Comparison of ENCODE assay signal across 9 mouse cellular contexts in the genomic region with DNA sequence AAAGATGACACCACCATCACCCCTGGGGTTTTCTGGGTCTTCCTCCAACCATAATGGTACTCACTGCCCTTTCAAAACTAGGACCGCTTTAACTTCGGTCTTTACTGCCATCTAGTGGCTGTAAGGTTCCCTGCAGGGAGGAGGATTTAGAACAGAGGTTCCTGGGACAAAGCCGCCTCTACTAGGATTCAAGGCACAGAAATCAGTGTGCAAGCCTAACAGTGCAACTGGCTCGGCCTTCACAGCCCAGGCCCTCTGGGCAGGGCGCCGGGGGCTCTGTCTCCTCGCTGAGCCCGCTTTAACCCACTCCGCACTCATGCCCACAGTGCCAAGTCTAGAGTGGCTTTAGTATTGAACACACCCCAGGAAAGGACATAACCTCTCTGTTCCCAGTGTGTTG. TPM values are rescaled to one million over a fixed set of nuclear protein-coding genes. Genes with fewer than 3 reads are reported as not detected.
A peak's percentile ranks its signal among the peaks of the same experiment; 100 is the strongest.
DNase-seq lines count a peak whose midpoint lies in the region; ATAC-seq and TF ChIP-seq lines count a peak whose summit lies in the region.
"Had no signal": no experiment of that assay in that cellular context is flagged by ENCODE, and none has a peak within 500 bp of the region (broad histone marks: within the 10 kb centered on the region; RNA-seq: fewer than 3 reads in every experiment).

No protein-coding gene starts in this region.

- H3K4me3 ChIP-seq in cortical plate, adult 2 months (ENCODE audit: insufficient read depth, low read length) = no peak overlapping the region
- no peak overlapping the region for H3K4me3 ChIP-seq in kidney, embryonic 16.5 days (ENCODE audit: low read length)
- H3K4me3 ChIP-seq in liver, postnatal 0 days (ENCODE audit: low read depth, low read length) = no peak overlapping the region
- no peak overlapping the region for H3K4me3 ChIP-seq in neural tube, embryonic 15.5 days (replicated peaks)
- H3K4me3 ChIP-seq: erythroblast, embryonic 14.5 days had no signal

- TF ChIP-seq POLR2A in cortical plate, adult 2 months (IDR thresholded peaks at IDR 0.05; ENCODE audit: extremely low read depth, insufficient read depth, low read length) = no peak

- TF ChIP-seq CTCF in cortical plate, adult 2 months (IDR thresholded peaks at IDR 0.05; ENCODE audit: extremely low read depth, insufficient read depth, low read length) = peak; percentile 86
- TF ChIP-seq CTCF in liver, postnatal 0 days (IDR thresholded peaks at IDR 0.05; ENCODE audit: low read depth) = peak; percentile 89

- ATAC-seq in granulocyte monocyte progenitor cell, adult 5-6 weeks (replicated peaks; ENCODE audit: poor library complexity, severe bottlenecking) = peak; percentile 50
- ATAC-seq in kidney, embryonic 16.5 days (ENCODE audit: low FRiP score, low TSS enrichment) = peak; percentile 56; the same call in 1 of the 2 replicates
- peak; percentile 16; the same call in 1 of the 2 replicates for ATAC-seq in liver, postnatal 0 days
- peak; percentile 79 for ATAC-seq in neural tube, embryonic 15.5 days (ENCODE audit: low FRiP score)

- H3K9me3 ChIP-seq in kidney, embryonic 16.5 days (ENCODE audit: low read length) = no peaks in the 10 kb centered on the region
- no peaks in the 10 kb centered on the region for H3K9me3 ChIP-seq in liver, postnatal 0 days (ENCODE audit: low read length)
- no peaks in the 10 kb centered on the region for H3K9me3 ChIP-seq in neural tube, embryonic 15.5 days (replicated peaks)

- 0 out of 2 replicates have a peak, but pooled peaks cover 2% of the 10 kb centered on the region for H3K4me1 ChIP-seq in cortical plate, adult 2 months (ENCODE audit: control insufficient read depth, insufficient read depth, low read length)
- peaks cover 4% of the 10 kb centered on the region; the same call in 1 of the 2 replicates for H3K4me1 ChIP-seq in kidney, embryonic 16.5 days (ENCODE audit: insufficient read depth, low read length)
- no peaks in the 10 kb centered on the region for H3K4me1 ChIP-seq in liver, postnatal 0 days (ENCODE audit: insufficient read depth)
- H3K4me1 ChIP-seq in neural tube, embryonic 15.5 days = peaks cover 27% of the 10 kb centered on the region

- H3K9ac ChIP-seq in kidney, embryonic 16.5 days (replicated peaks; ENCODE audit: low read length) = no peak overlapping the region
- H3K9ac ChIP-seq in liver, postnatal 0 days (replicated peaks) = no peak overlapping the region
- H3K9ac ChIP-seq in neural tube, embryonic 15.5 days (replicated peaks) = no peak overlapping the region

- TF ChIP-seq EP300 in liver, postnatal 0 days (IDR thresholded peaks at IDR 0.05; ENCODE audit: low read depth) = no peak

- H3K4me2 ChIP-seq in kidney, embryonic 16.5 days (replicated peaks; ENCODE audit: low read depth, low read length) = no peak overlapping the region
- H3K4me2 ChIP-seq in liver, postnatal 0 days (ENCODE audit: low read depth, low read length) = no peak overlapping the region
- H3K4me2 ChIP-seq in neural tube, embryonic 15.5 days = peak overlapping the region; percentile 13; the same call in 1 of the 2 replicates

- 14% methylated on average over 9 of the region's 9 CpGs for WGBS in kidney, embryonic 16.5 days
- 14% methylated on average over 9 of the region's 9 CpGs for WGBS in liver, postnatal 0 days (ENCODE audit: insufficient replicate concordance)
- 9% methylated on average over 9 of the region's 9 CpGs for WGBS in neural tube, embryonic 15.5 days

- H3K36me3 ChIP-seq in kidney, embryonic 16.5 days (ENCODE audit: insufficient read depth, low read length) = no peaks in the 10 kb centered on the region
- no peaks in the 10 kb centered on the region for H3K36me3 ChIP-seq in liver, postnatal 0 days (replicated peaks; ENCODE audit: insufficient read depth, low read length)
- H3K36me3 ChIP-seq in neural tube, embryonic 15.5 days = no peaks in the 10 kb centered on the region

- no peaks in the 10 kb centered on the region; the same call in 1 of the 2 replicates for H3K27me3 ChIP-seq in kidney, embryonic 16.5 days (ENCODE audit: insufficient read depth, low read length)
- no peaks in the 10 kb centered on the region for H3K27me3 ChIP-seq in liver, postnatal 0 days (ENCODE audit: insufficient read depth, low read length)
- H3K27me3 ChIP-seq in neural tube, embryonic 15.5 days (replicated peaks) = no peaks in the 10 kb centered on the region; the same call in none of the 2 replicates

- no peak overlapping the region for H3K27ac ChIP-seq in cortical plate, adult 2 months (ENCODE audit: insufficient read depth, low read length)
- no peak overlapping the region for H3K27ac ChIP-seq in kidney, embryonic 16.5 days (ENCODE audit: low read length)
- H3K27ac ChIP-seq in liver, postnatal 0 days (ENCODE audit: low read depth) = no peak overlapping the region
- H3K27ac ChIP-seq in neural tube, embryonic 15.5 days (replicated peaks) = no peak overlapping the region; the same call in 1 of the 2 replicates

- DNase-seq in A20 (ENCODE audit: low read depth, low spot score) (peak; percentile 74), adipocyte (ENCODE audit: low spot score) (peak; percentile 76)
- DNase-seq in liver, postnatal 0 days = peak; percentile 64
- peak; percentile 63 for DNase-seq in thymus, postnatal 25 days

RNA-seq across cellular contexts. Expression of a gene that starts 58.0 kb away (rescaled TPM):
- polyA plus RNA-seq in cortical plate, adult 2 months (2012; rRNA removed) = 190 and 191 TPM in 2 replicates
- 10.8 and 13.3 TPM in 2 replicates for total RNA-seq in granulocyte monocyte progenitor cell, adult 5-6 weeks (2014; fragmentation: Nextera tagmentation)
- 9.8 and 12.8 TPM in 2 replicates for total RNA-seq in granulocyte monocyte progenitor cell, adult 5-6 weeks (2017)
- polyA plus RNA-seq in kidney, embryonic 16.5 days (2015; fragmentation: Nextera tagmentation; extraction: Ambion mirVana) = 91.5 and 92.9 TPM in 2 replicates
- 8.2 and 9.2 TPM in 2 replicates for polyA plus RNA-seq in liver, postnatal 0 days (2015; fragmentation: Nextera tagmentation; extraction: Ambion mirVana)
- 52.0 and 52.1 TPM in 2 replicates for polyA plus RNA-seq in neural tube, embryonic 15.5 days (2015; fragmentation: Nextera tagmentation; extraction: Ambion mirVana)

Comparison
In these comparisons a context has a peak if more than half of its experiments do, and no peak if none do; other contexts are left out.
1. ATAC-seq: peak in every context shown above with its lines; median percentile 79 in neural tube, embryonic 15.5 days; 56 in kidney, embryonic 16.5 days; 50 in granulocyte monocyte progenitor cell, adult 5-6 weeks; 16 in liver, postnatal 0 days.